Mouse (Mus musculus) monocyte, adult 59 days (primary cell): ENCODE results near the gene Ddc. TPM values are rescaled to one million over a fixed set of nuclear protein-coding genes. Genes with fewer than 3 reads are reported as not detected.

ENCODE experiments used
- total RNA-seq, 2 experiments: library from RNA; stranded (reverse); gene quantifications; one replicate each; pipeline ENCODE4 v1.2.4; 2023

Gene Ddc
- not detected for total RNA-seq

DNA sequence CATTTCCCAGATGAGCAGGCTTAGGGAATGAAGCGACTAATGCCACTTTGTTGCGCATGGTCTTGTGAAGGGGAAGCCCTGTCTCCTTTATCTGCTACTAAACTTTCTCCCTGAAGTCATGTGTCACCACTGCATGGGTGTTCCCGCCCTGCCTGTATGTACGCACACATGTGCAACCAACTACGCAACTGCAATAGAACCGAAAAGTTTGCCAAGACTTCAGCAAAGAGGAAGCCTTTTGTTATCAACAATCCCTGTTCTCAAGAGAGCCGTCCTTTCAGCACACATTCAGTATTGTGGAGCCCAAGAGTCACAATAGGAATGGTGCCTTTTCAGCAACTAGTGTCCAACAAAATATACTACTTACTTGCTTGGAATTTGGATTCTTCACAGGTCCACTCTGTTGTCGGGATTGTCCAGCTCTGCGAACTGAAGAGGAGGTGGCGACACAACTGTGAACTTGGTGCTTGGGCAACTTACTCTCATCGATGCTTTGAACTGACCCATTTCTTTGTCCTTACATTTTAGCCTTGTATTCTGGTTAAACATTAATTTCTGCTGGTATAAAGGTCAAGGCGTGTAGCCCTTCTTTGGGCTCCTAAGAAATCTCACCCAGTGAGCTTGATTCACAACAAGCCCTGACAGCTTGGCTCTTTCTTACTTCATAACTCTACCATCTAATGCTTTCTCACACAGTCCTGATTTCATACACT, at the start of gene Ddc:
Gene Ddc, minus strand, starts transcription at position 500 of the 713 bp plus-strand sequence.

DNA sequence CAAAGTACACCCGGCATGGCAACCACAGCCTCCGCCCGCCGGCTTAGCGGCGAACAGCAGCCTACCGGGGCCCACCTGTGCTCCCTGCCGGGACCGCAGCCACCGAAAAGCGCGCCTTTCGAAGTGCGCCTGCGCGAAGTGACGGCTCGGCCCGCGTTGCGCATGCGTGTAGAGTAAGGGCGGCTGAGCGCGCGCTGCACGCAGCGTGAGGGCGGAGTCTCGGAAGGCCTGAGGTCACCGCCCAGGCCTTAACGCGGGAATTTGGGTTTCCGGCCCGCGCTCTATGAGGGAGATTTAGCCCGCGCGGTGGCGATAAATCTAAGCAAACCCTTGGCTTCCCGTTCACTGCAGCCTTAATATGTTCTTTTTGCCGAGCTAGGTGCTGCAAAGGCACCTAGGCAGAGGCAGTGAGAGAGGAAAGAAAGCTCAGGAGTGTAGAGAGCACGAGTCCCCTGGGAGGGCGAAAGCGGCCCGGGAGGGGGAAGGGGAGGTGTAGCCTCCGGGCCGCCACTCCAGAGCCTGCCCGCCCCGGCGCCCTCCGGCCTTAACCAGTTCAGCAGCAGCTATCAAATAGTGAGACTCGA, 89.0 kb downstream of the Ddc start, which contains the start of gene Fignl1:
Gene Fignl1, minus strand, starts transcription at position 143 of the 584 bp plus-strand sequence.

Other genes starting within 250 kb of the Ddc start
- 100 to 1,000 TPM; 255 to 264 TPM for gene Ikzf1, start 213.1 kb downstream of the Ddc start, total RNA-seq
- gene Fignl1, start 89.2 kb downstream of the Ddc start, total RNA-seq: under 1 TPM; 0.45 to 0.61 TPM
- gene Grb10, start 140.5 kb upstream of the Ddc start, total RNA-seq: under 1 TPM in 1 of 2 experiments, not detected in 1; 0.09 TPM